ENCODE assay signal across 8 mouse cellular contexts in the genomic region with DNA sequence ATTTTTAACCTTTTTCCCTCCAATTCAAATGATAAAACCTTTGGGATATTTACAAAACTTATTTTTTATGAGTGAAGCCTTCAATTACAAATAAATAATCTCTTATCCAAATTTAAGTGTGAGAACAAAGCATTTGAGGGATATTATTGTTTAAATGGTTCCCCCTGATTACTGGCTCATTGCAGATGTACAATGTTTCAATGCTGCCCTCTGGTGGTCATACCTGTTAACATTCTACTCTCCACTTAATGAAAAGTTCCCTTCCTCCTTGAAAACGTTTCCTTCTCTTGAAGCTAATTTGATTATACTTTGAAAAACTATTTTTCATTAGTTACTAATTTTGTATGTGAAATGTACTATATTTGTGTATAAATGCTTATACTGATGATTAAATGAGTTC.
DNase-seq lines count a peak whose midpoint lies in the region; ATAC-seq and TF ChIP-seq lines count a peak whose summit lies in the region.
"Had no signal": no experiment of that assay in that cellular context is flagged by ENCODE, and none has a peak within 500 bp of the region (broad histone marks: within the 10 kb centered on the region; RNA-seq: fewer than 3 reads in every experiment).

No protein-coding gene starts in this region.

- no peaks in the 10 kb centered on the region for H3K4me1 ChIP-seq in CH12.LX (ENCODE audit: control insufficient read depth in 1 of 2, insufficient read depth in 2 of 2)
- no peaks in the 10 kb centered on the region for H3K4me1 ChIP-seq in forebrain, embryonic 14.5 days (ENCODE audit: control insufficient read depth, insufficient read depth, low read length)
- H3K4me1 ChIP-seq: embryonic facial prominence, embryonic 13.5 days had no signal

- peak; percentile 48; the same call in 1 of the 2 replicates for ATAC-seq in forebrain, embryonic 14.5 days

- no peaks in the 10 kb centered on the region for H3K27me3 ChIP-seq in CH12.LX (replicated peaks)
- H3K27me3 ChIP-seq in forebrain, embryonic 14.5 days (replicated peaks; ENCODE audit: control insufficient read depth, insufficient read depth, low read length) = no peaks in the 10 kb centered on the region
- H3K27me3 ChIP-seq: embryonic facial prominence, embryonic 13.5 days had no signal

- H3K79me2 ChIP-seq in CH12.LX (replicated peaks; ENCODE audit: control insufficient read depth, extremely low read depth, insufficient read depth, poor library complexity, severe bottlenecking) = no peaks in the 10 kb centered on the region

- H3K27ac ChIP-seq in CH12.LX (ENCODE audit: insufficient read depth, low read depth) = no peak overlapping the region
- no peak overlapping the region for H3K27ac ChIP-seq in forebrain, embryonic 14.5 days (ENCODE audit: low read depth, low read length)
- H3K27ac ChIP-seq: embryonic facial prominence, embryonic 13.5 days had no signal

- WGBS in forebrain, embryonic 14.5 days = 6% methylated on average over 1 of the region's 1 CpGs

- H3K4me2 ChIP-seq in CH12.LX (ENCODE audit: insufficient read depth, low read depth, poor library complexity, severe bottlenecking) = no peak overlapping the region
- no peak overlapping the region for H3K4me2 ChIP-seq in forebrain, embryonic 14.5 days (ENCODE audit: low read length)
- H3K4me2 ChIP-seq: embryonic facial prominence, embryonic 13.5 days had no signal

- H3K4me3 ChIP-seq in CH12.LX (replicated peaks in 1 of 3; ENCODE audit: low read depth in 2 of 3, low read length in 2 of 3, poor library complexity in 1 of 3) = no peak overlapping the region
- H3K4me3 ChIP-seq in forebrain, embryonic 14.5 days (ENCODE audit: low read depth, low read length) = no peak overlapping the region
- H3K4me3 ChIP-seq: embryonic facial prominence, embryonic 13.5 days had no signal

- DNase-seq in kidney, postnatal 4 days = peak; percentile 7 to 12
- DNase-seq in kidney, postnatal 14 days = no peak
- DNase-seq in CH12.LX (ENCODE audit: extremely low read depth) (peak; percentile 7), MN1 (ENCODE audit: low spot score) (peak; percentile 33)
- DNase-seq in forebrain, embryonic 14.5 days (ENCODE audit: low spot score) = peak; percentile 81
- DNase-seq in retina, adult 2 months (ENCODE audit: low read depth, low spot score) = peak; percentile 18
- no peak for DNase-seq in yolk sac, embryonic 10.5 days (ENCODE audit: low spot score)

- peak in 1 of 2 experiments; percentile 43; a peak in 2 of 4 replicates for TF ChIP-seq CTCF in CH12.LX (conservative IDR thresholded peaks at IDR 0.05 in 1 of 2, IDR thresholded peaks at IDR 0.05 in 1 of 2; ENCODE audit: low read depth in 2 of 2, low read length in 2 of 2)

- dilution Hi-C loops in CH12.LX (cut with MboI; ENCODE audit: extremely low pct_ligation_motif_present, extremely low pct_unique_long_range_greater_than_20kb, low sequenced_read_pairs) = no loop called here

- no peaks in the 10 kb centered on the region for H3K36me3 ChIP-seq in CH12.LX (replicated peaks in 1 of 2; ENCODE audit: control insufficient read depth in 1 of 2, insufficient read depth in 1 of 2, low read length in 1 of 2)
- H3K36me3 ChIP-seq in forebrain, embryonic 14.5 days (ENCODE audit: control insufficient read depth, insufficient read depth, low read length) = no peaks in the 10 kb centered on the region
- H3K36me3 ChIP-seq: embryonic facial prominence, embryonic 13.5 days had no signal

- no peak for TF ChIP-seq EP300 in CH12.LX (IDR thresholded peaks at IDR 0.05; ENCODE audit: low read length)

- in situ Hi-C loops in CH12.LX (cut with MboI; ENCODE audit: low pct_ligation_motif_present, low pct_unique_long_range_greater_than_20kb, low sequenced_read_pairs) = no loop called here

- H3K9ac ChIP-seq in CH12.LX (ENCODE audit: insufficient read depth, low read depth) = no peak overlapping the region
- no peak overlapping the region for H3K9ac ChIP-seq in forebrain, embryonic 14.5 days (ENCODE audit: low read length)
- H3K9ac ChIP-seq: embryonic facial prominence, embryonic 13.5 days had no signal

- TF ChIP-seq POLR2A in CH12.LX (IDR thresholded peaks at IDR 0.05; ENCODE audit: low read depth, low read length) = no peak

- H3K9me3 ChIP-seq in CH12.LX (replicated peaks; ENCODE audit: low read length) = peaks cover 2% of the 10 kb centered on the region
- no peaks in the 10 kb centered on the region for H3K9me3 ChIP-seq in forebrain, embryonic 14.5 days (replicated peaks; ENCODE audit: control insufficient read depth, low read length)
- H3K9me3 ChIP-seq: embryonic facial prominence, embryonic 13.5 days had no signal

- TF ChIP-seq RAD21 in CH12.LX (IDR thresholded peaks at IDR 0.05; ENCODE audit: low read depth, low read length) = peak; percentile 27

TF ChIP-seq in CH12.LX, 34 proteins besides CTCF, POLR2A, EP300 and RAD21:
- TF ChIP-seq SMC3 (IDR thresholded peaks at IDR 0.05; ENCODE audit: low read depth, low read length) (peak; percentile 4; the same call in 1 of the 2 replicates), USF2 (conservative IDR thresholded peaks at IDR 0.05; ENCODE audit: low read depth, low read length) (no peak)

Comparison
In these comparisons a context has a peak if more than half of its experiments do, and no peak if none do; other contexts are left out.
1. DNase-seq: peak in kidney, postnatal 4 days (2 of 2), CH12.LX (single experiment), MN1 (single experiment), forebrain, embryonic 14.5 days (single experiment) and retina, adult 2 months (single experiment); none in kidney, postnatal 14 days (single experiment) and yolk sac, embryonic 10.5 days (single experiment).